Mouse (Mus musculus): ENCODE data around the gene Acsl5.

- no peak for TF ChIP-seq POLR2A (IDR thresholded peaks at IDR 0.05; ENCODE audit: insufficient read length, low read depth)
- no peak for TF ChIP-seq MYOG (IDR thresholded peaks at IDR 0.05; ENCODE audit: control insufficient read depth in 1 of 3, insufficient read depth in 1 of 3, insufficient read length in 2 of 3, low read depth in 2 of 3)
Measured at GRCm38 (mm10) chr19:55265269-55265668, 13.5 kb downstream of the Acsl5 start.

Measured in myocyte (in vitro differentiated cells).